Mouse (Mus musculus) forebrain, embryonic 10.5 days (tissue): Measurements from ENCODE around the gene AI837181. TPM values are rescaled to one million over a fixed set of nuclear protein-coding genes. Genes with fewer than 3 reads are reported as not detected.

Source experiments
- DNase-seq: peaks from one replicate; pipeline ENCODE4 v3.0.0-alpha.2; 2017; ENCODE audit warnings: low spot score; ENCODE audit errors: extremely low spot score
- H3K27ac ChIP-seq: fragments of 300-500 bp; sonication (generic); 2 replicates; pipeline ENCODE4 v1.5.1; 2016; ENCODE audit warnings: mild to moderate bottlenecking
- H3K27me3 ChIP-seq: fragments of 300-500 bp; sonication (generic); 2 replicates; pipeline ENCODE4 v1.6.1; 2016; ENCODE audit warnings: mild to moderate bottlenecking; ENCODE audit not compliant: poor library complexity, severe bottlenecking
- H3K36me3 ChIP-seq: fragments of 300-500 bp; sonication (generic); replicated peaks from 2 replicates; pipeline ENCODE4 v1.6.1; 2016; ENCODE audit warnings: mild to moderate bottlenecking, moderate library complexity
- H3K4me1 ChIP-seq: fragments of 300-500 bp; sonication (generic); 2 replicates; pipeline ENCODE4 v1.6.1; 2016
- H3K4me3 ChIP-seq: fragments of 300-500 bp; sonication (generic); 2 replicates; pipeline ENCODE4 v1.5.1; 2016; ENCODE audit warnings: mild to moderate bottlenecking, moderate library complexity
- H3K9me3 ChIP-seq: fragments of 300-500 bp; sonication (generic); 2 replicates; pipeline ENCODE4 v1.6.1; 2016; ENCODE audit warnings: mild to moderate bottlenecking, moderate library complexity
- WGBS: fragments of 180-500 bp; shearing (Covaris S2); methylation state at CpG from one replicate; pipeline ENCODE4 v1.1.7; 2016; 5-methylcytosine and 5-hydroxymethylcytosine counted together
- polyA plus RNA-seq: library from polyadenylated mRNA; unstranded; fragments of >200 nt; fragmentation: Nextera tagmentation; extraction: Ambion mirVana; gene quantifications from 2 replicates; pipeline ENCODE4 v1.2.1, GENCODE M21; 2016

Gene AI837181
- polyA plus RNA-seq, 1 experiment from 2014 or later: 42.3 TPM

- Histone ChIP-seq H3K27ac (peak overlapping the region; percentile 84), H3K9me3 (no peaks in the 10 kb centered on the region), H3K4me1 (peaks cover 16% of the 10 kb centered on the region), H3K4me3 (peak overlapping the region; percentile 48), H3K36me3 (peaks cover 7% of the 10 kb centered on the region), H3K27me3 (peaks cover 6% of the 10 kb centered on the region; the same call in 1 of the 2 replicates)
- no peak for DNase-seq
- WGBS: 17% methylated on average over 16 of the region's 16 CpGs
These were observed 8.3 kb downstream of the AI837181 start for GRCm38 (mm10) chr19:5432992-5433852.

DNA sequence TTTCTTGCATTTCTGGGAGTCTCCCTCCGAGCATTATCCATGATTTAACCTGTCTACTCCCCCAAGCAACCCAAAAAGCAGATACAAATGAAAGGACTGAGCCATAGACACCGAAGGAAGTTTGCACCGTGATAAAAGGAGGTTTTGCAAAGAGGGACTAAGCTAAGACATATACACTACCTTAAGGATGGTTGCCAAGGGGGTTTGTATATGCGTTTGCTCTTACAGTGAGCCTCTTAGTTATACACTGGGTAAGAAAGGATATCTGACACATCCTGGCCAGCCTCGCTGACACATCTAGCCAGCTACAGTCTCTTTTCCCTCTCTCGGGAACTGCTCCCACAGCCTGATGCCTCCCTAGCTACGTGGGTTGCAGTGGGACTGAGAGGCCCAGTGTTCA lies 9.0 kb downstream of the AI837181 start:
- 70% methylated on average over 7 of the region's 7 CpGs for WGBS
- Histone ChIP-seq H3K36me3 (no peaks in the 10 kb centered on the region), H3K27ac (peak overlapping the region; percentile 84), H3K9me3 (no peaks in the 10 kb centered on the region), H3K27me3 (peaks cover 6% of the 10 kb centered on the region; the same call in 1 of the 2 replicates), H3K4me1 (peaks cover 16% of the 10 kb centered on the region), H3K4me3 (peak overlapping the region; percentile 48; the same call in 1 of the 2 replicates)
- no peak for DNase-seq

GRCm38 (mm10) chr19:5444371-5444908 lies 19.5 kb downstream of the AI837181 start:
- H3K27me3 ChIP-seq: peaks cover 55% of the 10 kb centered on the region
- no peaks in the 10 kb centered on the region for H3K36me3 ChIP-seq
- peaks cover 24% of the 10 kb centered on the region for H3K4me1 ChIP-seq
- 73% methylated on average over 9 of the region's 9 CpGs for WGBS
- no peak for DNase-seq
- H3K9me3 ChIP-seq: peaks cover 14% of the 10 kb centered on the region
- H3K27ac ChIP-seq: no peak overlapping the region
- H3K4me3 ChIP-seq: no peak overlapping the region; the same call in 1 of the 2 replicates

- DNase-seq: no peak
- peaks cover 61% of the 10 kb centered on the region for H3K27me3 ChIP-seq
- no peak overlapping the region for H3K27ac ChIP-seq
- no peaks in the 10 kb centered on the region for H3K36me3 ChIP-seq
- H3K4me3 ChIP-seq: no peak overlapping the region; the same call in 1 of the 2 replicates
- 45% methylated on average over 7 of the region's 7 CpGs for WGBS
- peaks cover 24% of the 10 kb centered on the region for H3K4me1 ChIP-seq
- H3K9me3 ChIP-seq: peaks cover 14% of the 10 kb centered on the region
These were observed 20.0 kb downstream of the AI837181 start for GRCm38 (mm10) chr19:5444954-5445353.

GRCm38 (mm10) chr19:5445747-5446146 lies 20.8 kb downstream of the AI837181 start:
- no peak overlapping the region for H3K27ac ChIP-seq
- peaks cover 69% of the 10 kb centered on the region for H3K27me3 ChIP-seq
- WGBS: 90% methylated on average over 5 of the region's 5 CpGs

DNA sequence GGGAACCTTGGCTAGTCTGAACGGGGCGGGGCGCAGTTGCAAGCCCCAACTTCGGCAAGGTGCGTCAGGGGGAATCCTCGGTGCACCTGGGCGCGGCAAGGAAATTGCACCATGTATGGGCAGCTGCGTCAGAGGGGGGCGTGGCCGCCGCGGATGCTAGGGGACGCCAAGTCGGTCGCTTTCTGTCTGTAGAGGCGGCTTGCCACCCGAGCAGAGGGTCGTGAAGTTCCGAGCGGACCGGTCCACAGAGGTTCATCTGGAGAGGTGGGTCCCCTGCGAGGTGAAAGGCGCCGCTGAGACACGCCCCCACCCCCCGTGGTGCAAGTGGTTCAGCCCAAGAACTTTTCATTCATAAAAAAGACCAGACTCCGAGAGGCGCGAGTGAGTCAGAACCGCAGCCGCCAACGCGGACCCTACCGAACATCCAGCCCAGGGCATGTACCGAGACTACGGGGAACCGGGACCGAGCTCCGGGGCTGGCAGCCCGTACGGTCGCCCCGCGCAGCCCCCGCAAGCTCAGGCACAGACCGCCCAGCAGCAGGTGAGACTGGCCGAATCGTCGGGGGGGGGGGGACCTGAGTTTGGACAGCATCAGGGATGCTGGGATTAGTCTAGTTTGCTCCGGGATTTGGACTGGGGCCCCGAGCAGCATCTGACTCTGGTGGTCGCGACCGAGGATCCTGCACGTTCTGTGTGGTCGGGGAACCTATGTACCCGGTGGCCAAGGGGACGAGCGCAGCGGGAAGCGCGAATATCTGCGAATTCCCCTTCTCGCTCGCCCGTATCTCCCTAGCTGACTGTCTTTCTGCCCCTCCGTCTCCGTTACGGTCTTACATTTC lies 22.8 kb downstream of the AI837181 start, which contains the start of gene Fosl1:
Gene Fosl1 (plus strand): TSS at position 33 of the 839 bp plus-strand sequence.
- 0 out of 2 replicates have a peak within 1 kb of the TSS, but pooled peaks have one; percentile 25 for H3K27ac ChIP-seq
- peak within 1 kb of the TSS; percentile 64 for H3K4me3 ChIP-seq
- peaks cover 24% of the 10 kb centered on the region for H3K4me1 ChIP-seq
- WGBS: under 1% methylated on average over 70 of the region's 70 CpGs
- no peaks in the 10 kb centered on the region for H3K36me3 ChIP-seq
- DNase-seq: peak; percentile 52
- peaks cover 82% of the 10 kb centered on the region for H3K27me3 ChIP-seq
- H3K9me3 ChIP-seq: peaks cover 6% of the 10 kb centered on the region; the same call in 1 of the 2 replicates

More at GRCm38 (mm10) chr19:5445747-5446146, 20.8 kb downstream of the AI837181 start:
- Histone ChIP-seq H3K4me1 (peaks cover 24% of the 10 kb centered on the region), H3K4me3 (no peak overlapping the region), H3K36me3 (no peaks in the 10 kb centered on the region), H3K9me3 (peaks cover 6% of the 10 kb centered on the region; the same call in 1 of the 2 replicates)
- no peak for DNase-seq

- peak; percentile 42 for DNase-seq
- Histone ChIP-seq H3K4me1 (peaks cover 24% of the 10 kb centered on the region), H3K27me3 (peaks cover 82% of the 10 kb centered on the region), H3K4me3 (peak overlapping the region; percentile 64), H3K36me3 (no peaks in the 10 kb centered on the region), H3K27ac (0 out of 2 replicates have a peak overlapping the region, but pooled peaks have one; percentile 25), H3K9me3 (peaks cover 6% of the 10 kb centered on the region; the same call in 1 of the 2 replicates)
- WGBS: 7% methylated on average over 36 of the region's 36 CpGs
These were observed 23.6 kb downstream of the AI837181 start for GRCm38 (mm10) chr19:5448354-5449150.

GRCm38 (mm10) chr19:5449673-5450072 lies 24.7 kb downstream of the AI837181 start:
- peaks cover 11% of the 10 kb centered on the region for H3K36me3 ChIP-seq
- peaks cover 26% of the 10 kb centered on the region for H3K4me1 ChIP-seq
- H3K27me3 ChIP-seq: peaks cover 74% of the 10 kb centered on the region
- no peak overlapping the region for H3K4me3 ChIP-seq
- WGBS: 91% methylated on average over 3 of the region's 3 CpGs
- no peak overlapping the region for H3K27ac ChIP-seq
- H3K9me3 ChIP-seq: peaks cover 6% of the 10 kb centered on the region; the same call in 1 of the 2 replicates
- no peak for DNase-seq

DNA sequence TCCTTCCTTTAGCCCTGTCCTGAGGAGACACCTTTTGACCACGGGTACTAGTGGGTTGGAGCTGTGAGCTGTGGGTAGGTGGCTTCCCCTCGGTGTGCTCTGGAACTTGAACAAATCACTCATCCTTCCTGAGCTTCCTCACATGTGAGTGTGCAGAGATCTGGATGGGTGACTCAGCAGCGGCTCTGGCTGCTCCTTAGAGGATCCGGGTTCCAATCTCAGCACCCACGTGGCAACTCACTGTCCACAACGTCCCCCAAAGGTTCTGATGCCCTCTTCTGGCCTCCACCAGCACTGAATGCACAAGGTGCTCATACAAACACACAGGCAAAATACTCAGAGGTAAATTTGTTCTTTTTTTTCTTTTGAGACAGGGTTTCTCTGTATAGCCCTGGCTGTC lies 26.8 kb downstream of the AI837181 start:
- H3K27me3 ChIP-seq: peaks cover 53% of the 10 kb centered on the region

DNA sequence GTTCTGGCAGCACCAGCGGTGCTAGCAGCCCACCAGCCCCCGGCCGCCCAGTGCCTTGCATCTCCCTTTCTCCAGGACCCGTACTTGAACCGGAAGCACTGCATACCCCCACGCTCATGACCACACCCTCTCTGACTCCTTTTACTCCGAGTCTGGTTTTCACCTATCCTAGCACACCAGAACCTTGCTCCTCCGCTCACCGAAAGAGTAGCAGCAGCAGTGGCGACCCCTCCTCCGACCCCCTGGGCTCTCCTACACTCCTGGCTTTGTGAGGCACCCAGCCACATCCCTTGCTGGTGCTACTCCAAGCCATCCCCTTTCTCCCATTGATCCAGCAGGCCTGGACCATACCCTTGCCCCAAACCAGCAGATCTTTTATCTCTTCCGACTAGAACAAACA lies 30.1 kb downstream of the AI837181 start:
- WGBS: 86% methylated on average over 12 of the region's 12 CpGs
- peak overlapping the region; percentile 87 for H3K4me3 ChIP-seq

More for the DNA sequence above, 26.8 kb downstream of the AI837181 start:
- no peak for DNase-seq
- Histone ChIP-seq H3K4me1 (peaks cover 43% of the 10 kb centered on the region), H3K27ac (no peak overlapping the region), H3K36me3 (peaks cover 16% of the 10 kb centered on the region), H3K9me3 (peaks cover 6% of the 10 kb centered on the region; the same call in 1 of the 2 replicates), H3K4me3 (no peak overlapping the region)
- 80% methylated on average over 6 of the region's 6 CpGs for WGBS

DNA sequence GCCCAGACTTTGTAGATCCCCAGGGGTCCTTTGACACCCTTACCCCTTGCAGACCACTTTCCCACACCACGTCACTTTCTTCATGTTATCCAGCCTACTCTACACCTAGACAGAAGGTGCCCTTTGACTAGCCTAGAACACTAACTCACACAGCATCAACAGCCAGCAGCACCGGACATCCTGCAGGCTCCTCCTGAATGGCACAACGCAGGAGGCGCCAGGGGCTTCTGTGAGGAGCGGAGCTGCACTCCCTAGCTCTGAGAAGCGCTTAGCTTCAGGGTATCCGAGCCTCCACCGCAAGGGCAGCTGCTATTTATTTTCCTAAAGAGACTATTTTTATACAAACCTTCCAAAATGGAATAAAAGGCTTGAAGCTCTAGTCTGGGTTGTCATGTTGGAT lies 30.6 kb downstream of the AI837181 start:
- peak overlapping the region; percentile 88; the same call in 1 of the 2 replicates for H3K27ac ChIP-seq
- 72% methylated on average over 8 of the region's 8 CpGs for WGBS
- H3K4me3 ChIP-seq: peak overlapping the region; percentile 87

More for the DNA sequence above, 30.1 kb downstream of the AI837181 start:
- Histone ChIP-seq H3K4me1 (peaks cover 43% of the 10 kb centered on the region), H3K27ac (no peak overlapping the region), H3K36me3 (peaks cover 16% of the 10 kb centered on the region), H3K27me3 (peaks cover 39% of the 10 kb centered on the region), H3K9me3 (no peaks in the 10 kb centered on the region)
- DNase-seq: no peak

More for the DNA sequence above, 30.6 kb downstream of the AI837181 start:
- no peak for DNase-seq
- H3K27me3 ChIP-seq: peaks cover 34% of the 10 kb centered on the region
- peaks cover 44% of the 10 kb centered on the region for H3K4me1 ChIP-seq
- no peaks in the 10 kb centered on the region for H3K9me3 ChIP-seq
- peaks cover 16% of the 10 kb centered on the region for H3K36me3 ChIP-seq
